10 mouse cellular contexts compared by ENCODE assay signal in the genomic region with DNA sequence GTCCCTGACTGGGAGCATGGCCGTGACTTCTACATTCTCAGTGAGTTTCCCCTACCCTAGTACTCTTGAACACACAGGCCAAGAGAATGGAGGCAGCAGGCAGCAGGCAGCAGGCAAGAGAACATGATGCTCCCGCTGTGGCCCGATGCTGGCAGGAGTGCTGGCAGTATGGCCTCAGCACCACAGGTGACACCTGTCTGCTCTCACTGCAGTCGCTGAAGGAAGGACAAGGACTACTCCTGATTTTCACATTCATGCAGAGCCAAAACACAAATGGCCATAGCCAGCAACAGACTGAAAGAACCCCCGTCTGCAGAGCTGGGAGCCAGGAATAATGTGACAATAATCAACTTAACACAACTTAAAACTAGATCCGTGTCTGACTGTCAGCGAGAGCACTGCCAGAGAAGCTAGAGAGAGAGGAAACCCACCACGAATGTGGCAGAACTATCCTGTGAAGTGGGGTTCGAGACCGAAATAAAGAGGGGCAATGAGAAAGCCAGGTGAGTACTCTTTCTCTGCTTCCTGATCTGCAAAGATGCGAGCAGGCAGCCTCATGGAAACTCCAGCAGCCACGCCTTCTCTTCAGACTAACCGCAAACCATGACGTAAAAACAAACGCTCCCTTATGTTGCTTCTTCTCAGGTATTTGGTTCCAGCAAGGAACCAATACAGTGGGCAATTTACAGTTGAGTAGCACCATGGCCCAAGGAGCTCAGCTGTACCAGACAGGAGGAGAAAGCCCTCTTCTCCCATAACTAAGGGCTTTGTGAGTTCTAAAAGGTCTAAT. TPM values are rescaled to one million over a fixed set of nuclear protein-coding genes. Genes with fewer than 3 reads are reported as not detected.
DNase-seq lines count a peak whose midpoint lies in the region; ATAC-seq and TF ChIP-seq lines count a peak whose summit lies in the region.
"Had no signal": no experiment of that assay in that cellular context is flagged by ENCODE, and none has a peak within 500 bp of the region (broad histone marks: within the 10 kb centered on the region; RNA-seq: fewer than 3 reads in every experiment).

No protein-coding gene starts in this region.

- TF ChIP-seq CTCF in left cerebral cortex, adult 2 months (IDR thresholded peaks at IDR 0.05) = no peak

- no peak for DNase-seq in left cerebral cortex, adult 2 months (ENCODE audit: extremely low spot score in 1 of 2, low spot score in 2 of 2)
- DNase-seq in left cerebral cortex, postnatal 36 days (ENCODE audit: low spot score in 2 of 2) = no peak
- DNase-seq in embryonic facial prominence, embryonic 10.5 days (ENCODE audit: low spot score) = no peak
- peak; percentile 52 for DNase-seq in skeletal muscle tissue, adult 2 months (ENCODE audit: low read depth, low spot score)
- DNase-seq in urinary bladder, postnatal 4 days (ENCODE audit: low spot score in 2 of 2) = no peak
- no peak for DNase-seq in kidney, postnatal 14 days
- DNase-seq in right cerebral cortex, postnatal 14 days = no peak
- DNase-seq: kidney, adult 18-20 months had no signal

- H3K9ac ChIP-seq in hindbrain, embryonic 15.5 days = no peak overlapping the region
- H3K9ac ChIP-seq: lung, embryonic 15.5 days had no signal

- H3K4me3 ChIP-seq in left cerebral cortex, adult 2 months = no peak overlapping the region
- H3K4me3 ChIP-seq in embryonic facial prominence, embryonic 10.5 days = no peak overlapping the region
- no peak overlapping the region for H3K4me3 ChIP-seq in hindbrain, embryonic 15.5 days
- H3K4me3 ChIP-seq: lung, embryonic 15.5 days had no signal

- peaks cover 12% of the 10 kb centered on the region; the same call in 1 of the 2 replicates for H3K4me1 ChIP-seq in embryonic facial prominence, embryonic 10.5 days
- H3K4me1 ChIP-seq in hindbrain, embryonic 15.5 days (replicated peaks) = peaks cover 13% of the 10 kb centered on the region
- H3K4me1 ChIP-seq: lung, embryonic 15.5 days had no signal

- ATAC-seq in hindbrain, embryonic 15.5 days (ENCODE audit: low FRiP score, low read depth) = no peak

- no peaks in the 10 kb centered on the region for H3K27me3 ChIP-seq in embryonic facial prominence, embryonic 10.5 days (replicated peaks; ENCODE audit: low read depth, poor library complexity, severe bottlenecking)
- H3K27me3 ChIP-seq in hindbrain, embryonic 15.5 days = no peaks in the 10 kb centered on the region
- H3K27me3 ChIP-seq: lung, embryonic 15.5 days had no signal

- intact Hi-C loops in left cerebral cortex, adult 2 months (cut with DNase I) = no loop called here
- intact Hi-C loops in left cerebral cortex, postnatal 36 days (cut with DNase I) = no loop called here

- no peaks in the 10 kb centered on the region for H3K9me3 ChIP-seq in embryonic facial prominence, embryonic 10.5 days
- no peaks in the 10 kb centered on the region for H3K9me3 ChIP-seq in hindbrain, embryonic 15.5 days
- H3K9me3 ChIP-seq: lung, embryonic 15.5 days had no signal

- WGBS in embryonic facial prominence, embryonic 10.5 days = 90% methylated on average over 15 of the region's 15 CpGs
- 70% methylated on average over 15 of the region's 15 CpGs for WGBS in hindbrain, embryonic 15.5 days

- H3K36me3 ChIP-seq in embryonic facial prominence, embryonic 10.5 days (replicated peaks) = peaks cover 75% of the 10 kb centered on the region
- H3K36me3 ChIP-seq in hindbrain, embryonic 15.5 days = peaks cover 52% of the 10 kb centered on the region

- H3K4me2 ChIP-seq in hindbrain, embryonic 15.5 days = no peak overlapping the region
- H3K4me2 ChIP-seq: lung, embryonic 15.5 days had no signal

- H3K27ac ChIP-seq in left cerebral cortex, adult 2 months = peak overlapping the region; percentile 65
- H3K27ac ChIP-seq in embryonic facial prominence, embryonic 10.5 days (replicated peaks) = peak overlapping the region; percentile 59; the same call in 1 of the 2 replicates
- H3K27ac ChIP-seq in hindbrain, embryonic 15.5 days (replicated peaks) = peak overlapping the region; percentile 62
- H3K27ac ChIP-seq: lung, embryonic 15.5 days had no signal

RNA-seq across cellular contexts. Expression of a gene that starts 50.8 kb away (rescaled TPM):
- 100 to 1,000 TPM; 444 to 487 TPM for total RNA-seq in left cerebral cortex, adult 2 months (2021)
- total RNA-seq in left cerebral cortex, postnatal 36 days (2021) = 100 to 1,000 TPM; 448 to 452 TPM
- 49.4 and 51.3 TPM in 2 replicates for polyA plus RNA-seq in embryonic facial prominence, embryonic 10.5 days (2016; fragmentation: Nextera tagmentation; extraction: Ambion mirVana)
- polyA plus RNA-seq in hindbrain, embryonic 15.5 days (2015; fragmentation: Nextera tagmentation; extraction: Ambion mirVana) = 123 and 135 TPM in 2 replicates
